ENCODE assay signal across 10 mouse cellular contexts in genomic region chr4:118271556-118272074, GRCm38 (mm10). TPM values are rescaled to one million over a fixed set of nuclear protein-coding genes. Genes with fewer than 3 reads are reported as not detected.
DNase-seq lines count a peak whose midpoint lies in the region; ATAC-seq and TF ChIP-seq lines count a peak whose summit lies in the region.
"Had no signal": no experiment of that assay in that cellular context is flagged by ENCODE, and none has a peak within 500 bp of the region (broad histone marks: within the 10 kb centered on the region; RNA-seq: fewer than 3 reads in every experiment).

No protein-coding gene starts in this region.

- ATAC-seq in hindbrain, embryonic 12.5 days (ENCODE audit: low FRiP score), result no peak
- no peak for ATAC-seq in hindbrain, postnatal 0 days
- no peak for ATAC-seq in neural tube, embryonic 15.5 days (ENCODE audit: low FRiP score)
- ATAC-seq in intestine, embryonic 14.5 days (replicated peaks; ENCODE audit: low FRiP score, low TSS enrichment, low read depth), result no peak

- H3K9me3 ChIP-seq in hindbrain, embryonic 12.5 days (replicated peaks), result no peaks in the 10 kb centered on the region
- no peaks in the 10 kb centered on the region for H3K9me3 ChIP-seq in hindbrain, postnatal 0 days (ENCODE audit: low read length)
- H3K9me3 ChIP-seq in neural tube, embryonic 15.5 days (replicated peaks), result no peaks in the 10 kb centered on the region
- no peaks in the 10 kb centered on the region for H3K9me3 ChIP-seq in intestine, embryonic 14.5 days (ENCODE audit: control insufficient read depth, low read length)

- peak overlapping the region; percentile 52 for H3K27ac ChIP-seq in hindbrain, embryonic 12.5 days
- no peak overlapping the region for H3K27ac ChIP-seq in hindbrain, postnatal 0 days
- 0 out of 2 replicates have a peak overlapping the region, but pooled peaks have one; percentile 18 for H3K27ac ChIP-seq in neural tube, embryonic 15.5 days (replicated peaks)
- peak overlapping the region; percentile 86 for H3K27ac ChIP-seq in intestine, embryonic 14.5 days (ENCODE audit: low read depth)
- H3K27ac ChIP-seq: heart, adult 2 months had no signal

- H3K4me1 ChIP-seq in hindbrain, embryonic 12.5 days, result peaks cover 54% of the 10 kb centered on the region
- peaks cover 26% of the 10 kb centered on the region for H3K4me1 ChIP-seq in hindbrain, postnatal 0 days (ENCODE audit: insufficient read depth, low read length)
- H3K4me1 ChIP-seq in neural tube, embryonic 15.5 days, result peaks cover 59% of the 10 kb centered on the region
- peaks cover 36% of the 10 kb centered on the region for H3K4me1 ChIP-seq in intestine, embryonic 14.5 days (replicated peaks; ENCODE audit: control insufficient read depth, insufficient read depth, low read length)

- intact Hi-C loops in left cerebral cortex, postnatal 25 days (cut with DNase I), result no loop called here

- no peak overlapping the region for H3K4me3 ChIP-seq in hindbrain, embryonic 12.5 days
- no peak overlapping the region for H3K4me3 ChIP-seq in hindbrain, postnatal 0 days (ENCODE audit: low read length)
- no peak overlapping the region for H3K4me3 ChIP-seq in neural tube, embryonic 15.5 days (replicated peaks)
- H3K4me3 ChIP-seq in intestine, embryonic 14.5 days (ENCODE audit: low read depth, low read length), result no peak overlapping the region
- H3K4me3 ChIP-seq: heart, adult 2 months had no signal

- no peak for TF ChIP-seq CTCF in hindbrain, postnatal 0 days (IDR thresholded peaks at IDR 0.05; ENCODE audit: low read depth)

- H3K36me3 ChIP-seq in hindbrain, embryonic 12.5 days, result peaks cover 53% of the 10 kb centered on the region
- H3K36me3 ChIP-seq in hindbrain, postnatal 0 days (ENCODE audit: insufficient read depth, low read length), result peaks cover 16% of the 10 kb centered on the region; the same call in 1 of the 2 replicates
- H3K36me3 ChIP-seq in neural tube, embryonic 15.5 days, result peaks cover 35% of the 10 kb centered on the region
- H3K36me3 ChIP-seq in intestine, embryonic 14.5 days (ENCODE audit: control insufficient read depth, insufficient read depth, low read length), result peaks cover 54% of the 10 kb centered on the region
- H3K36me3 ChIP-seq: G1E had no signal

- H3K27me3 ChIP-seq in hindbrain, embryonic 12.5 days, result no peaks in the 10 kb centered on the region
- H3K27me3 ChIP-seq in hindbrain, postnatal 0 days (ENCODE audit: insufficient read depth, low read length), result no peaks in the 10 kb centered on the region
- no peaks in the 10 kb centered on the region for H3K27me3 ChIP-seq in neural tube, embryonic 15.5 days (replicated peaks)
- H3K27me3 ChIP-seq in intestine, embryonic 14.5 days (replicated peaks; ENCODE audit: control insufficient read depth, insufficient read depth, low read length), result no peaks in the 10 kb centered on the region

- no peak overlapping the region for H3K4me2 ChIP-seq in hindbrain, embryonic 12.5 days (replicated peaks)
- H3K4me2 ChIP-seq in hindbrain, postnatal 0 days (ENCODE audit: low read depth, low read length), result no peak overlapping the region
- no peak overlapping the region for H3K4me2 ChIP-seq in neural tube, embryonic 15.5 days
- H3K4me2 ChIP-seq in intestine, embryonic 14.5 days (ENCODE audit: low read length), result 0 out of 2 replicates have a peak overlapping the region, but pooled peaks have one; percentile 11

- no peak for DNase-seq in hindbrain, postnatal 0 days (ENCODE audit: low spot score)
- DNase-seq in neural tube, embryonic 10.5 days (ENCODE audit: extremely low spot score, low spot score), result no peak
- DNase-seq in intestine, embryonic 14.5 days (ENCODE audit: low spot score), result no peak
- DNase-seq in gastrocnemius, adult 8-10 months (ENCODE audit: low spot score in 2 of 2), result no peak
- no peak for DNase-seq in left cerebral cortex, postnatal 25 days (ENCODE audit: low spot score in 2 of 2)
- DNase-seq: right cerebral cortex, postnatal 25 days had no signal

- WGBS in hindbrain, embryonic 12.5 days, result 65% methylated on average over 9 of the region's 9 CpGs
- WGBS in hindbrain, postnatal 0 days, result 65% methylated on average over 9 of the region's 9 CpGs
- WGBS in neural tube, embryonic 15.5 days, result 72% methylated on average over 9 of the region's 9 CpGs
- 77% methylated on average over 9 of the region's 9 CpGs for WGBS in intestine, embryonic 14.5 days

- no peak overlapping the region for H3K9ac ChIP-seq in hindbrain, embryonic 12.5 days
- no peak overlapping the region for H3K9ac ChIP-seq in hindbrain, postnatal 0 days (replicated peaks; ENCODE audit: low read length)
- no peak overlapping the region for H3K9ac ChIP-seq in neural tube, embryonic 15.5 days (replicated peaks)
- H3K9ac ChIP-seq in intestine, embryonic 14.5 days (ENCODE audit: low read length), result no peak overlapping the region

RNA-seq across cellular contexts. Expression of gene Ptprf, which starts 19.6 kb away (rescaled TPM):
- polyA plus RNA-seq in hindbrain, embryonic 12.5 days (2016; fragmentation: Nextera tagmentation; extraction: Ambion mirVana), result 131 and 137 TPM in 2 replicates
- 178 and 196 TPM in 2 replicates for total RNA-seq in hindbrain, postnatal 0 days (2014; rRNA removed)
- polyA plus RNA-seq in hindbrain, postnatal 0 days (2015; fragmentation: Nextera tagmentation; extraction: Ambion mirVana), result 39.2 and 44.4 TPM in 2 replicates
- polyA plus RNA-seq in neural tube, embryonic 15.5 days (2015; fragmentation: Nextera tagmentation; extraction: Ambion mirVana), result 62.9 and 68.5 TPM in 2 replicates
- 69.1 and 73.6 TPM in 2 replicates for polyA plus RNA-seq in intestine, embryonic 14.5 days (2014; fragmentation: Nextera tagmentation; extraction: Ambion mirVana)
- 1 to 10 TPM in 3 of 4 experiments, under 1 TPM in 1; 0.63 to 2.1 (median 1.3) TPM for total RNA-seq in gastrocnemius, adult 8-10 months (2022)
- 100 to 1,000 TPM; 134 to 135 TPM for total RNA-seq in left cerebral cortex, postnatal 25 days (2021)
- polyA plus RNA-seq: G1E had no signal
